Mouse (Mus musculus): ENCODE data around the gene Oxld1. TPM values are rescaled to one million over a fixed set of nuclear protein-coding genes. Genes with fewer than 3 reads are reported as not detected.
A peak's percentile ranks its signal among the peaks of the same experiment; 100 is the strongest.

Oxld1 gene
- polyA plus RNA-seq, 2 experiments from 2014 or later: 3.5 to 4.6 TPM

- no peak for ATAC-seq
Measured at GRCm38 (mm10) chr11:120483448-120483934, 25.6 kb upstream of the Oxld1 start.

- no peak for ATAC-seq
Measured at GRCm38 (mm10) chr11:120472052-120472451, 14.2 kb upstream of the Oxld1 start.

- ATAC-seq: no peak
Measured at GRCm38 (mm10) chr11:120467736-120468092, 9.8 kb upstream of the Oxld1 start.

GRCm38 (mm10) chr11:120467051-120467735, 9.3 kb upstream of the Oxld1 start, which contains the start of gene Arl16:
Gene Arl16, minus strand, starts transcription at chr11:120467607.
- peak; percentile 100 for ATAC-seq

GRCm38 (mm10) chr11:120465521-120465920, 7.7 kb upstream of the Oxld1 start:
- ATAC-seq: no peak

GRCm38 (mm10) chr11:120464365-120464764, 6.5 kb upstream of the Oxld1 start:
- no peak for ATAC-seq

GRCm38 (mm10) chr11:120463536-120463935, 5.7 kb upstream of the Oxld1 start:
- ATAC-seq: no peak

- no peak for ATAC-seq
Measured at GRCm38 (mm10) chr11:120458847-120459597, 1.2 kb upstream of the Oxld1 start.

GRCm38 (mm10) chr11:120457370-120457769, 498 bp downstream of the Oxld1 start:
- peak; percentile 8 for ATAC-seq

- ATAC-seq: no peak
Measured at GRCm38 (mm10) chr11:120455413-120455812, 2.5 kb downstream of the Oxld1 start.

GRCm38 (mm10) chr11:120454965-120455364, 2.9 kb downstream of the Oxld1 start:
- no peak for ATAC-seq

- ATAC-seq: no peak
Measured at GRCm38 (mm10) chr11:120453306-120453705, 4.6 kb downstream of the Oxld1 start, which contains the start of gene Pde6g. Gene Pde6g, minus strand, starts transcription at chr11:120453500.

GRCm38 (mm10) chr11:120452246-120452645, 5.6 kb downstream of the Oxld1 start:
- no peak for ATAC-seq

GRCm38 (mm10) chr11:120447179-120447578, 10.7 kb downstream of the Oxld1 start:
- no peak for ATAC-seq

GRCm38 (mm10) chr11:120445475-120445874, 12.4 kb downstream of the Oxld1 start:
- ATAC-seq: no peak

- ATAC-seq: no peak
Measured at GRCm38 (mm10) chr11:120444106-120444505, 13.8 kb downstream of the Oxld1 start.

GRCm38 (mm10) chr11:120442765-120443280, 15.0 kb downstream of the Oxld1 start:
- ATAC-seq: no peak

- ATAC-seq: no peak
Measured at GRCm38 (mm10) chr11:120442344-120442743, 15.5 kb downstream of the Oxld1 start, which contains the start of gene Tspan10. Gene Tspan10, plus strand, starts transcription at chr11:120442644.

GRCm38 (mm10) chr11:120437857-120438385, 19.9 kb downstream of the Oxld1 start:
- ATAC-seq: no peak

- peak; percentile 45 for ATAC-seq
Measured at GRCm38 (mm10) chr11:120437152-120437856, 20.6 kb downstream of the Oxld1 start, which contains the start of gene Nploc4. Gene Nploc4, minus strand, starts transcription at chr11:120437708.

GRCm38 (mm10) chr11:120426727-120427126, 31.1 kb downstream of the Oxld1 start:
- no peak for ATAC-seq

GRCm38 (mm10) chr11:120423569-120424295, 34.1 kb downstream of the Oxld1 start:
- no peak for ATAC-seq

Data from CD4-positive, CD25-positive, alpha-beta regulatory T cell, adult 4 months (primary cell).